Mouse (Mus musculus) kidney, adult 8-10 months (tissue): ENCODE results near the gene Ccdc174.

Experiments
- DNase-seq, 2 experiments: peaks; one replicate each; pipeline ENCODE4 v3.0.0; 2022

The Ccdc174 gene

DNA sequence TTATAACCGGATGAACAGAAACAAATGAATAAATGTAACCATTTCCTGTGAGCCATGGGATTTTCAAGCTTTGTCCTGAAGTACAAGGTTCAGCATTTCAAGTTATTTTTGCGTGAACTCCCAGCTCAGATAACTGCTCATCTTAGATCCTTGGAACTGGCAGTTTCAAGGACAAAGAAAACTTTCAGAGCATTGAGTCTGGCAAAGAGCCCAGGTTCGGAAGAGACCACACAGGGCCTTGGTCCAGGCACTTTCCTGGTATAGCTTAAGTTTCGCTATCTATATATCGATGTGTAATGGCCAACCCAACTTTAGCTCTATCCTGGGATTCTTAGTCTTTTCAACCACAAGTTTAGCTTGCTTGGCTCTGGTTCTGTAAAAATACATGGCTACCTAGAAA lies 53.4 kb downstream of the Ccdc174 start:
- DNase-seq: no peak

DNA sequence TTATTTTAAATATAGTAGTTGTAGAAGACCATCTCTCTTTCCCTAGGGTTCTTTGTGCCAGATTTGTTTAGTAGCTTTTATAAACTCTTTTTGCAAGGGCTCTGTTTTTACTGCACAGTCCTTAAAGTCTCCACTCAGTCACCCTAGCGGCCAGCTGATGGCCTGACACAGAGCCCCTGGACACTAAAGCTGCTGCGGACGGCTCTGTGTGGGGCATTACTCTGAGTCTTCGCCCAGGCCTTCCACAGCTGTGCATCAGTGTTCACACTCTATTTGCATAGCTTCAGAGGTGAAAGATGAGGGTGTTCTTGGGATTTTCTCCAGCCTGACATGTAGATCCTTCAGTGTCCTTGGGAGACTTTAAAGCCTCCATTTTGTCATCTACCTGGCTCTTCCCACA lies 60.6 kb downstream of the Ccdc174 start:
- DNase-seq: no peak

DNA sequence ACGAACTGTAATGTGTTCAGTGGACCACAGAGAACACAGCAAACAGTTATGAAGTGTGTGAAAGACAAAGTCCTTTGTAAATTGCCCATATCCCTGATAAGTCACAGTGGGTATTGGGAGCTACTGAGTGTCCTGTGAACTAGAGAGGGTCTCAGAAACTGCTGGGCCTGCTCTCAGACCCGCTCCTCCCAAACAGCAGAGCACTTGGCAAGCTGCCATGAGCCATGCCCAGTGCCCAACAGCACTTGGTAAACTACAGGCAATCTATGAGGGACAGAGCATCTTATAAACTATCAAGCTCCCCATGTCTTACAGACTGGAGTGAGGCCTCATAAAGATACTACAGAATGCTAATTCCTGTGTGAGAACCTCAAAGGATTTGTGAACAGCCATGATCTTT lies 70.6 kb downstream of the Ccdc174 start:
- DNase-seq: no peak
